Mouse (Mus musculus): ENCODE results near the gene Slc11a1. TPM values are rescaled to one million over a fixed set of nuclear protein-coding genes. Genes with fewer than 3 reads are reported as not detected.

Gene Slc11a1
- total RNA-seq, 1 experiment from 2014 or later: 1.2 TPM

- no peak for ATAC-seq (replicated peaks; ENCODE audit: low read depth, poor library complexity, severe bottlenecking)
These were observed 11.3 kb downstream of the Slc11a1 start for GRCm38 (mm10) chr1:74386363-74386713.

GRCm38 (mm10) chr1:74386714-74387385 lies 11.9 kb downstream of the Slc11a1 start:
- peak; percentile 64 for ATAC-seq (replicated peaks; ENCODE audit: low read depth, poor library complexity, severe bottlenecking)

DNA sequence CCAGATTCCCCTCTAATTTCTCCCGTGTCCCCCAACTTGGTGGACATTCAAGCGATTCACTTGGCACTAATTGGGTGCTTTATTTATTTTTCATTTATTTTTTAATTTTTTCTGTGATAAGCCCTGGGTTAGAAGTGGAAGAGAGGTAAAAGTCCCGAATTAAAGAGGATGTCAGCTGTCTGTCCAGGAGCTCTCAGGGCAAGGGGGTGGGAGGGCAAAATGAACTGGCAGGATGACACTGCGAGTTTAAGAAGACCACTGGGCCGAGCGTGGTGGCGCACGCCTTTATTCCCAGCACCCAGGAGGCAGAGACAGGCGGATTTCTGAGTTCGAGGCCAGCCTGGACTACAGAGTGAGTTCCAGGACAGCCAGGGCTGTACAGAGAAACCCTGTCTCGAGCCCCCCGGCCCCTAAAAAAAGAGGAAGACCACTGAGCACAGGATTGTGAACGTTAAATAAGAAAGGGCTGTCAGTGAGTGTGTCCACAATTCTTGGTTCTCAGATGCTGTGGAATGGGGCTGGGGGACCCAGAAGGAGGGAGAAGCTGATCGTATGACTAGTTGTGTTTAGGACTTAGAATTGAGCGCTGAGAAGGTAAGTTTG lies 12.5 kb downstream of the Slc11a1 start:
- ATAC-seq (replicated peaks; ENCODE audit: low read depth, poor library complexity, severe bottlenecking): no peak

GRCm38 (mm10) chr1:74388398-74388920 lies 13.5 kb downstream of the Slc11a1 start:
- no peak for ATAC-seq (replicated peaks; ENCODE audit: low read depth, poor library complexity, severe bottlenecking)

DNA sequence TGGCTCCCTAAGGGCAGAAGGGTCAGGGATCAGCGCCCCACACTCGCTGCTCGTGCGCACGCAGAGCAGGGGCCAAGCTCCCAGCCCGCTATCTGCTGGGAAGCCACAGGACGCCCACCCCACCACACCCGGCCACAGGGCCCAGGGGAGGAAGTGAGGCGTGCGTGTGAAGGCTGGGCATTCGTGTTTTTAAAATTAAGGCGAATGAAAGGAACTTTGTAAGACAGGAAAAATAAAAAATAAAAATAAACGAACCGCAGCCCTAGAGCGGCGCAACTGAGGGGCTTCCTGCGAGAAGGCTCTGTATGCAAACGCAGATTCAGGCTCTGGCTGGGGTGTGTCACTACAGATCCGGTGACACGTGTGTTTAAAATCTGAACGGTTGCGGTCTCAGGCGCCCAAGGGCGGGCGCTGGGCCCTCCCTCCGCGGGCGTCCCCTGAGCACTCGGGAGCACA lies 14.9 kb downstream of the Slc11a1 start:
- peak; percentile 40 for ATAC-seq (replicated peaks; ENCODE audit: low read depth, poor library complexity, severe bottlenecking)

DNA sequence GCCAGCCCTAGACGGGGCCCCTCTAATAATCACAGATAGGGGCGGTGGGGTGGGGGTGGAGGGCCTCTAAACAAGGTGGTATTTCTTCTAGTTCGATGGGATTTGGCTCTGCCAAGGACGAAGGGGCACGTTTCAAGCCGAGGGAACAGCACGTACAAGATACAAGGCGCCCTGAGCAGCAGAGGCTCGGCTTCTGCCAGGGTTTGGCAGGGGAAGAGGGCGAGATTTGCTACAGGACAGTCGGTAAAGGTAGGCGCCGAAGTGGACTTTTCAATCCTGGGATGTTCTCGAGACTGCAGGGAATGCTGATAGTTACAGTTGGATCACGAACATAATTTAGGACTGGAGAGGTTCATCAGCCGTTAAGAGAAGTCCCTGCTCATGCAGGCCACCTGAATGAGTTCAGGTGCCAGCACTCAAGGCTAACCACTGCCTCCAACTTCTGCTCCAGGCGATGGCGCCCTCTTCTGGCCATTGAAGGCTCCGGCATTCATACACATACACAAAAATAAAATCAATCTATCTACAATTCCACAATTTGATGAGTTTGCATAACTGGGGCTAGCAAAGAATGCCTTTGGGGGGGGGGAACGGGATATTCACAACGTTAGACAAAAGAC lies 15.4 kb downstream of the Slc11a1 start:
- no peak for ATAC-seq (replicated peaks; ENCODE audit: low read depth, poor library complexity, severe bottlenecking)

- ATAC-seq (replicated peaks; ENCODE audit: low read depth, poor library complexity, severe bottlenecking): peak; percentile 49
These were observed 16.1 kb downstream of the Slc11a1 start, which contains the start of gene Ctdsp1 for GRCm38 (mm10) chr1:74390924-74391748. TSS of gene Ctdsp1 (plus strand) at chr1:74391509.

DNA sequence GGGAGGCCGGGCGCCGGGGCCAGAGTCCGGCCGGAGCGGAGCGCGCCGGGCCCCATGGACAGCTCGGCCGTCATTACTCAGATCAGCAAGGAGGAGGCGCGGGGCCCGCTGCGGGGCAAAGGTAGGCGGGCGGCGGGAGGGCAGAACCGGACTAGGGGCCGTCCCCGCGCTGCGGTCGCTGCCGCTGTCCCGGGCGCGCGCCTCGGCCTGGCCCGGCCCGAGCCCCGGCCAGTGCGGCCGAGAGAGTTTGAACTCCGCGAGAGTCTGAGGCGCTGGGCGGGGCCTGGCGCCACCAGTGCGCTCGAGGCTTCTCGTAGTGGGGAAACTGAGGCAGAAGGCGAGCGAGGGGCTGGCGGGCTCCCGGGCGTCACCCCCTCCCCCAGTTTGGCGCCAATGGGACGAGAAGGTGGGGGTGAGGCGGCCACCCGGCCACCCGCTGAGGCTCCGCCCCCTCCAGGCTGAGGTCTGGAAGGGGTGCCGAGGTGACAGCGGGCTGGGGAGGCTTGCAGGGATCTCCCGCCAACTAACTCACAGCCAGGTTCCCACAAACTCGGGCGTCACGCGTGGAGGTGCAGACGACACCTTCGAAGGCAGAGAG lies 16.9 kb downstream of the Slc11a1 start:
- ATAC-seq (replicated peaks; ENCODE audit: low read depth, poor library complexity, severe bottlenecking): peak; percentile 30

- no peak for ATAC-seq (replicated peaks; ENCODE audit: low read depth, poor library complexity, severe bottlenecking)
These were observed 17.5 kb downstream of the Slc11a1 start for GRCm38 (mm10) chr1:74392446-74392994.

- no peak for ATAC-seq (replicated peaks; ENCODE audit: low read depth, poor library complexity, severe bottlenecking)
These were observed 18.0 kb downstream of the Slc11a1 start for GRCm38 (mm10) chr1:74393010-74393409.

DNA sequence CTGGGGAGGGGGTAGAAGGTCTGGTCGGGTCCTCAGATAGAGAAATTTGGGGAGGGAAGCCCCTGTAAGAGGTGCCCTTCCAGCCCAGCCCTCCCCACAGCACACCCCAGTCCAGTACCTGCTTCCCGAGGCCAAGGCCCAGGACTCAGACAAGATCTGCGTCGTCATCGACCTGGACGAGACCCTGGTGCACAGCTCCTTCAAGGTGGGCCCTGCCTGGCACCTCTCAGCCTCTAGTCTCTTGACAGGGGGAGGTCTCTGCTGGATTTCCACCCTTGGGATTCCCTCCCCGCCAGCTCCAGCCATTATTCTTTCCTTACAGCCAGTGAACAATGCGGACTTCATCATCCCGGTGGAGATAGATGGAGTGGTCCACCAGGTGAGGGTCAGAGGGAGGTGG lies 18.7 kb downstream of the Slc11a1 start:
- no peak for ATAC-seq (replicated peaks; ENCODE audit: low read depth, poor library complexity, severe bottlenecking)

DNA sequence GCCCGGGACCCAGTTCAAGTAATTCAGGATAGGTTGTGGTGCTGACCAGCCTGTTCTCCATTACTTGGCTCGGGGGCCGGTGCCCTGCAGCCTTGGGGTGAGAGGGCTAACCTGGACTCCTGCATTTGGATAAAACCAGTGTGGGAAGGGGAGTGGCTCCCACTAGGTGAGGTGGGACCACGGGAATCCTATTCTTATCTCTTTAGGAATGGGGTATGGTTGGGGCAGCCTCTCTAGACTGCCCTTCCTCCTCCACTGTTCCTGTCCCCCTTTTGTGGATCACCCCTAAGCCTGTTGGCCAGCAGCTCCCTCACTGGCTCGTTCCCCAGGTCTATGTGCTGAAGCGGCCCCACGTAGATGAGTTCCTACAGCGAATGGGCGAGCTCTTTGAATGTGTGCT lies 19.3 kb downstream of the Slc11a1 start:
- ATAC-seq (replicated peaks; ENCODE audit: low read depth, poor library complexity, severe bottlenecking): no peak

DNA sequence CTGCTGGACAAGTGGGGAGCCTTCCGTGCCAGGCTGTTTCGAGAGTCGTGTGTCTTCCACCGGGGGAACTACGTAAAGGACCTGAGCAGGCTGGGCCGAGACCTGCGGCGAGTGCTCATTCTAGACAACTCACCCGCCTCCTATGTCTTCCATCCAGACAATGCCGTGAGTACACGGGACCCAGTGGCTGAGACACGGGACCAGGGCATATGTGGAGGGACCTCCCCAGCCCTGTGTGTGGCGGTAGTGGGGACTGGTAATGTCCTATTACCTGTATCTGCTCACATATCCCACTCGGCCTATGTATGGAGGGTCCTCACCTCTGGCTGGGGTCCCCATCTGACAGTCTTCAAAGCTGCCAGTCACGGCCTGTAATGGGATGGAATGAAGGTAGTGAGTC lies 19.9 kb downstream of the Slc11a1 start:
- no peak for ATAC-seq (replicated peaks; ENCODE audit: low read depth, poor library complexity, severe bottlenecking)

DNA sequence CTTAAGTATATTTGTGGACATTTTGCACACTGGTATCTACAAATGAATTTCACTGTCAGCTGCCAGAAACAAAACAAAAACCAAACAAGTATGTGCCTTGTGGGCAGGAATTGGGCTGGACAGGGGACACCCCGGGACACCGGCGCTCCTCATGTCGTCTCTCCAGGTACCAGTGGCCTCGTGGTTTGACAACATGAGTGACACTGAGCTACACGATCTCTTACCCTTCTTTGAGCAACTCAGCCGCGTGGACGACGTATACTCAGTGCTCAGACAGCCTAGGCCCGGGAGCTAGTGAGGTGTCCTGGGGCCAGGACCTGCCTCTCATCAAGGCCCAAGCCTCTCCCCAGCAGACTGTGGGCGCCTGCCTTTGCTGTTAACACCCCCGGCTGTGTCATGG lies 20.3 kb downstream of the Slc11a1 start:
- ATAC-seq (replicated peaks; ENCODE audit: low read depth, poor library complexity, severe bottlenecking): no peak

- peak; percentile 5; the same call in 1 of the 2 replicates for ATAC-seq (replicated peaks; ENCODE audit: low read depth, poor library complexity, severe bottlenecking)
These were observed 21.6 kb downstream of the Slc11a1 start for GRCm38 (mm10) chr1:74396456-74397222.

DNA sequence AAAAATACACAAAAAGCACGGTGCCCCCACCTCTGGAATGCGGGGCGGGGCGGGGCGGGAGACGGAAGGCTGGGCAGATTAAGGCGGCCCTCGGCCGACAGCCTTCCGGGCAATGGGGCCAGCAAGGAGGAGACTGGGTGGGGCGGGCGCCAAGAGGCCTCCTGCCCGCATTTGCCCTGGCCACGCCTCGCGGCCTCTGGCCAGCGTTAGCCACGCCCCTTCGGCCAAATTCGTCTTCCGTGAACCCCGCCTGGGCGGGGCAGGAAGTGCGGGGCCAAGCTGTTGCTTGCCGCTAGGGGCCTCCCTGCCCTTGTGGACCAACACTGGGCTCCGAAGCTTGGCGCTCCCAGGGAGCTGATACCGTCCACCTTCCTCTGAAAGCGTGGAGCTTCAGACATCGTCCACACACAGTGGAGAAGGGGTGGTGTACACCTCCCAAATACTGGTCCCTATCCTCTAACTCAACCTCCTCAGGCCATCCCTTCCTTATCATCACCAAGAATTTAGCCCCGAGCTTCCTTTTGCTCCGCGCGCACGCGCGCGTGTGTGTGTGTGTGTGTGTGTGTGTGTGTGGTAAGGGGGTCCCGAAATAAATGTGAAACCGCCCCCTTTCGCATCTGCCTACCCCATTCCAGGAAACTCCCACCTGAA lies 22.4 kb downstream of the Slc11a1 start:
- peak; percentile 78 for ATAC-seq (replicated peaks; ENCODE audit: low read depth, poor library complexity, severe bottlenecking)

DNA sequence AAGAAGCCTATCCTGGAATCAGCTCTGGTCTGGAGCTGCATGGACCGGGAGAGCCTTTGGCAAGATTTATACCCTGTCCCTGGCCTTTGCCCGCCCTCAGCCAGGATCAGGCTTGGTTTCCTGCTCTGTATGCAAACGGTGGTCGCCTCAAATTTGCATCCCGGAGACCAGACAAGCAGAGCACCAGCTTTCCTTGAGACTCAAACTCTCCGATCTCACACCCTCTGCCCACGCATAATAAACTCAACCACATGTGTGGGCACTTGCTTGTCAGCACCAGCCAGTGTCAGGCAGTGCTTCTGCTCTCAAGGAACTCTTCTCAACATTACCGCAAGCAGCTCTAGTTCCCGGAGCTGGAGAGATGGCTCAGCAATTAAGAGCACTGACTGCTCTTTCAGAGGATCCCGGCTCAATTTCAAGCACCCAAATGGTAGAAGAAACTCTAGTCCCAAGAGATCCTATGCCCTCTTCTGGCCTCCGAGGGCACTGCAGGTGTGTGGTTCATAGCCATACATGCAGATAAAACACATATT lies 23.0 kb downstream of the Slc11a1 start:
- peak; percentile 53 for ATAC-seq (replicated peaks; ENCODE audit: low read depth, poor library complexity, severe bottlenecking)

DNA sequence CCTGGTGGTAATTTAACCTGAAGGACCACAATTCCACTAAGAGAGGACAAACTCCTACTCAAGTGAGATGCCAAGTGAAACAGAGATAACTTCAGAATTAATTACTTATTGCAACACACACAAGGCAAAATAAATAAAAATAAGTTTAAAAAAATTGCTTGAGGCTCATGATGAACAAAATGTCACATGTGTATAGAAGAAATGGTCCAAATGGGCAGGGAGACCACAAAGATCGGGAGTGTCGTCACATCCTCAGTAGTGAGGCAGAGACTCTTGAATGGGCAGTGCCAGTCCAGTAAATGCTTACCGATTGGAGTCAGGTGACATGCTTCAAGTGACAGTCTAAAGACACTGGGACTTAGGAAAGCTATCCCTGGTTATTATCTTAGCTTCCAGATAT lies 25.5 kb downstream of the Slc11a1 start:
- no peak for ATAC-seq (replicated peaks; ENCODE audit: low read depth, poor library complexity, severe bottlenecking)
